Mouse (Mus musculus): ENCODE measurements around the gene Ksr2. TPM values are rescaled to one million over a fixed set of nuclear protein-coding genes. Genes with fewer than 3 reads are reported as not detected.
A peak's percentile ranks its signal among the peaks of the same experiment; 100 is the strongest.

The Ksr2 gene
- polyA plus RNA-seq, 1 experiment from 2014 or later = 11.3 TPM

DNA sequence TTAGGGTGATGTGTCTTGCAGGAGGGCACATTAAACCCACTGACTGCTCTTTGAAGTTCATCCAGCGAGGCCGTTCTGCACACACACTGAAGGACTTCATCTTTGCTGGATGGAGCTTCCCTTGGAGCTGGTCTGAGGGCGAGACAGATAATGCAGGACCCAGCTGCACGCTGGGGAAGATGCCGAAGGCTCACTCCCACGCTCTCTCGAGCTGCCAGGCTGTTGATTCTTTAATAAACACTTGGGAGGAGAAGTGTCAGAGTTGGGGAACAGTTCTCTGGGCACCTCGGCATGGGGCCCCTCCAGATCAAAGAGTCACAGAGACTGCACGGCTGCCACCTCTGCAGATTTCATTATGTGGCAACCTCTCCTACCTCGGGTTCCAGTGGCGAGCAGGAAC, 280.8 kb downstream of the Ksr2 start:
- no peak overlapping the region for H3K9ac ChIP-seq (replicated peaks; ENCODE audit: low read depth, low read length)
- no peak overlapping the region for H3K4me2 ChIP-seq (ENCODE audit: low read depth, low read length)
- H3K27me3 ChIP-seq (ENCODE audit: control insufficient read depth, insufficient read depth, low read length) = no peaks in the 10 kb centered on the region
- H3K27ac ChIP-seq (ENCODE audit: low read depth, low read length) = no peak overlapping the region
- no peaks in the 10 kb centered on the region for H3K36me3 ChIP-seq (ENCODE audit: control insufficient read depth, insufficient read depth, low read length)
- 65% methylated on average over 11 of the region's 11 CpGs for whole genome bisulfite sequencing
- peaks cover 2% of the 10 kb centered on the region; the same call in 1 of the 2 replicates for H3K4me1 ChIP-seq (ENCODE audit: control insufficient read depth, insufficient read depth, low read length)
- H3K4me3 ChIP-seq (ENCODE audit: low read depth, low read length) = no peak overlapping the region
- H3K9me3 ChIP-seq (ENCODE audit: control insufficient read depth, low read length) = no peaks in the 10 kb centered on the region
- no peak for ATAC-seq (ENCODE audit: low read depth)

DNA sequence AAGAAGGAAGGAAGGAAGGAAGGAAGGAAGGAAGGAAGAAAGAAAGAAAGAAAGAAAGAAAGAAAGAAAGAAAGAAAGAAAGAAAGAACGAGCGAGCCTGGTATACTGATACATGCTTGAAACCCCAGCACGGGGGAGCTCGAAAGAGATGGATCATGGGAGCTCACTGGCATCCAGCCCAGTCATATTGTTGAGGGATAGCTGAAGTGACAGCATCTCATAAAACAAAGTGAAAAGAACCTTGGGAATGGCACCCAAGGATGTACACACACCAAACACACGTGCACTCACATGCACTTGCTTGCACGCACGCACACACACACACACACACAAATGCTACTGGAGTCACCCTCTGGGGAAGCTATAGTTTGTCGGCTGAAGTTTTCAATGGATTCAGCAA, 282.6 kb downstream of the Ksr2 start:
- 85% methylated on average over 8 of the region's 8 CpGs for WGBS
- Histone ChIP-seq H3K9ac (replicated peaks; ENCODE audit: low read depth, low read length) (no peak overlapping the region), H3K27ac (ENCODE audit: low read depth, low read length) (no peak overlapping the region), H3K27me3 (ENCODE audit: control insufficient read depth, insufficient read depth, low read length) (no peaks in the 10 kb centered on the region), H3K9me3 (ENCODE audit: control insufficient read depth, low read length) (no peaks in the 10 kb centered on the region), H3K4me3 (ENCODE audit: low read depth, low read length) (no peak overlapping the region), H3K36me3 (ENCODE audit: control insufficient read depth, insufficient read depth, low read length) (no peaks in the 10 kb centered on the region), H3K4me1 (ENCODE audit: control insufficient read depth, insufficient read depth, low read length) (no peaks in the 10 kb centered on the region), H3K4me2 (ENCODE audit: low read depth, low read length) (no peak overlapping the region)
- no peak for ATAC-seq (ENCODE audit: low read depth)

DNA sequence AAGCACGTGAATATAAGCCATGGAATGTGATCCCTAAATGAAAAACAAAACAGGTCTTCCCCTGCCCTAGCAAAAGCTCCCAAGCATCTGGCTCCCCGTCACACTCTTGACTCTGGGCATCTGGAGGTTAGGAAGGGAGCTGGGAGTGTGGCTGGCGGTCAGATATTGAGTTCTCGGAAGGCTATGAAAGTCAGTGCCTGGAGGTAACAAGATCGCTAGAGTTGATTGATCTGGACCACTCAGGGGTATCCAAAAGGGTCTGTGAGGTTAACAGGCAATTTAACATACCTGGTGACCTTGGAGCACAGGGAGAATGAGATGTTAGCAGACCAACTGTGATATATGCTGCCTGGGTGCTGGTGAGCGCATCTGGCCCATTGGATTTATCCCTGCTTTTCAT, 283.8 kb downstream of the Ksr2 start:
- Histone ChIP-seq H3K36me3 (ENCODE audit: control insufficient read depth, insufficient read depth, low read length) (no peaks in the 10 kb centered on the region), H3K27ac (ENCODE audit: low read depth, low read length) (no peak overlapping the region), H3K9me3 (ENCODE audit: control insufficient read depth, low read length) (no peaks in the 10 kb centered on the region), H3K27me3 (ENCODE audit: control insufficient read depth, insufficient read depth, low read length) (no peaks in the 10 kb centered on the region), H3K4me1 (ENCODE audit: control insufficient read depth, insufficient read depth, low read length) (no peaks in the 10 kb centered on the region), H3K4me2 (ENCODE audit: low read depth, low read length) (no peak overlapping the region), H3K9ac (replicated peaks; ENCODE audit: low read depth, low read length) (no peak overlapping the region), H3K4me3 (ENCODE audit: low read depth, low read length) (no peak overlapping the region)
- WGBS = 72% methylated on average over 6 of the region's 6 CpGs
- ATAC-seq (ENCODE audit: low read depth) = no peak

DNA sequence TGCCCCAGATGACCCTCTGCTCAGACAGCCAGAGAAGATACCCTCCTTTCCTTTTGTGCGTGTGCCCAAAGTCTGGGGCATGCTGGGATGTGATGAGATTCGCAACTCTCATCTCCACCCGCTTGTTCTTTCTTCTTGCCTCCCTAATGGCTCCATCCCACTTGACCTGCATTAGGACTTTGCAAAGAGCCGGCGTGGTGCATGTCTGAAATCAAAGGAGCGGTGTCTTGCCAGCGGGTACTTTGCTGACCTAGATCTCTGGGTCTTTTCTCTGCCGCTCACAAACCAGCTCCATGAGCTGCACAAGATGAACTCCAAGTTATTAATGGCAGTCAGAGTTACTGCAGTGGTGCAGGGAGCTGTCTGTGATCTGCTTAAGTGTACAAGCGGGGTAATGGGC, 290.6 kb downstream of the Ksr2 start:
- no peak overlapping the region for H3K27ac ChIP-seq (ENCODE audit: low read depth, low read length)
- no peak overlapping the region for H3K4me2 ChIP-seq (ENCODE audit: low read depth, low read length)
- H3K27me3 ChIP-seq (ENCODE audit: control insufficient read depth, insufficient read depth, low read length) = no peaks in the 10 kb centered on the region
- peaks cover 6% of the 10 kb centered on the region; the same call in 1 of the 2 replicates for H3K4me1 ChIP-seq (ENCODE audit: control insufficient read depth, insufficient read depth, low read length)
- no peaks in the 10 kb centered on the region for H3K36me3 ChIP-seq (ENCODE audit: control insufficient read depth, insufficient read depth, low read length)
- no peak for ATAC-seq (ENCODE audit: low read depth)
- WGBS = 66% methylated on average over 9 of the region's 9 CpGs
- no peak overlapping the region for H3K9ac ChIP-seq (replicated peaks; ENCODE audit: low read depth, low read length)
- no peaks in the 10 kb centered on the region for H3K9me3 ChIP-seq (ENCODE audit: control insufficient read depth, low read length)
- H3K4me3 ChIP-seq (ENCODE audit: low read depth, low read length) = no peak overlapping the region

DNA sequence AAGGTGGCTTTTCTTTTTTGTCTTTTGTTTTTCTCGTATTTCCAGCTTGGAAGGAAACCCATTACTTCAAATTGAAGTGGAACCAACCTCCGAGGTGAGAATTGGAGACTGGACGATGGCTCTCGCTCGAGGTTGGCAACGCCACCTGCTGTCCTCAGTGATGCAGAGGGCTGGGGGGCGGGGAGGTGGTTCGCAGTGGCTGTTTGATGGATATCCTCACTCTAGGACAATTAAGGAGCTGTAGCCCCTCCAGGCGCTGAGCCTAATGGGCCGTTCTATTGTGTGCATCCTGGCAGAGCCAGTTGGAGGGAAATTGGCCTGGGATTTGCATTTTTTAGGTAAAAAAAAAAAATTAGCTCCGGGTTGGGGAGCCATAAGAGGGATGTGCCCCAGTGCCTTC, 292.8 kb downstream of the Ksr2 start:
- Histone ChIP-seq H3K36me3 (ENCODE audit: control insufficient read depth, insufficient read depth, low read length) (no peaks in the 10 kb centered on the region), H3K9ac (replicated peaks; ENCODE audit: low read depth, low read length) (no peak overlapping the region), H3K27ac (ENCODE audit: low read depth, low read length) (no peak overlapping the region), H3K4me2 (ENCODE audit: low read depth, low read length) (no peak overlapping the region), H3K9me3 (ENCODE audit: control insufficient read depth, low read length) (no peaks in the 10 kb centered on the region), H3K4me1 (ENCODE audit: control insufficient read depth, insufficient read depth, low read length) (peaks cover 7% of the 10 kb centered on the region; the same call in 1 of the 2 replicates), H3K4me3 (ENCODE audit: low read depth, low read length) (no peak overlapping the region), H3K27me3 (ENCODE audit: control insufficient read depth, insufficient read depth, low read length) (no peaks in the 10 kb centered on the region; the same call in 1 of the 2 replicates)
- WGBS = 4% methylated on average over 11 of the region's 11 CpGs
- ATAC-seq (ENCODE audit: low read depth) = peak; percentile 78; the same call in 1 of the 2 replicates

DNA sequence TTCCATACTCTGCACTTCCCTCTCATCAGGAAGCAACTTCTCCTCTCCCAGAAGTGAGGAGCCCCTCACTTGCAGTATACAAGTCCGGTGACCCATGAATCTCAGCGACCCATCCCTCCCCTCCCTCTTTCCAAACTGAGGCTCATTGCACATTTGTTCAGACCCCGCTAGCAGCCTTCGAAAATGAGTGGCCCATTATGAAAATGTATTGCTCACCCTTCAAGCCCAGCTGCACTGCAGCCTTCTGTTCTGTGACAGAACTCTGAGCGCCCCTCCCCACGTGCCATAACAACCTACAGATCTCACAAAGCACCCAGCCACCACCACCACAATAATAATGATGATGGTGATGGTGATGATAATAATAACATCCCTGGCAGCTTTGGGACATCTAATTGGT, 295.5 kb downstream of the Ksr2 start:
- no peaks in the 10 kb centered on the region; the same call in 1 of the 2 replicates for H3K27me3 ChIP-seq (ENCODE audit: control insufficient read depth, insufficient read depth, low read length)
- peaks cover 7% of the 10 kb centered on the region; the same call in 1 of the 2 replicates for H3K4me1 ChIP-seq (ENCODE audit: control insufficient read depth, insufficient read depth, low read length)
- no peaks in the 10 kb centered on the region for H3K36me3 ChIP-seq (ENCODE audit: control insufficient read depth, insufficient read depth, low read length)
- no peak overlapping the region for H3K9ac ChIP-seq (replicated peaks; ENCODE audit: low read depth, low read length)
- no peak overlapping the region for H3K4me3 ChIP-seq (ENCODE audit: low read depth, low read length)
- no peak for ATAC-seq (ENCODE audit: low read depth)
- 39% methylated on average over 6 of the region's 6 CpGs for WGBS
- H3K9me3 ChIP-seq (ENCODE audit: control insufficient read depth, low read length) = no peaks in the 10 kb centered on the region
- no peak overlapping the region for H3K27ac ChIP-seq (ENCODE audit: low read depth, low read length)
- no peak overlapping the region for H3K4me2 ChIP-seq (ENCODE audit: low read depth, low read length)

DNA sequence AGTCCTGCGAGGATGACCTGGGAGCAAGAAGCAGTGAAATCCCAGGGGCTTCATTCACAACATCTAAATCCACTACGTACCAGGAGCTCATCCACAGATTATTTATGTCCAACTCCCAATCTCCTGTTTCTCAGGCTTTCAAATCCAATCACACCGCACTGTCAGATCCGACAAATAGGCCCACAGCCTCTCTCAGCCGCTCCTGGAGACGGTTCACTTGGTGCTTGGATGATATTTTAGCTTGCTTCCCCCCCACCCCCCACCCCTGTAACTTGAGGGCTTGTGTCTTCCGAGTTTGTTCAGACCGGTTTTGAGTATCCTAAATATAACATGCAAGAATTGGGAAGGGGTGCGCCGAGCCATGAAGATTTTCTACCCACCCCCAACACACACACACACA, 297.8 kb downstream of the Ksr2 start:
- Histone ChIP-seq H3K4me2 (ENCODE audit: low read depth, low read length) (no peak overlapping the region), H3K9me3 (ENCODE audit: control insufficient read depth, low read length) (no peaks in the 10 kb centered on the region), H3K27ac (ENCODE audit: low read depth, low read length) (no peak overlapping the region), H3K9ac (replicated peaks; ENCODE audit: low read depth, low read length) (no peak overlapping the region), H3K36me3 (ENCODE audit: control insufficient read depth, insufficient read depth, low read length) (no peaks in the 10 kb centered on the region), H3K4me3 (ENCODE audit: low read depth, low read length) (no peak overlapping the region), H3K4me1 (ENCODE audit: control insufficient read depth, insufficient read depth, low read length) (peaks cover 7% of the 10 kb centered on the region; the same call in 1 of the 2 replicates), H3K27me3 (ENCODE audit: control insufficient read depth, insufficient read depth, low read length) (no peaks in the 10 kb centered on the region; the same call in 1 of the 2 replicates)
- no peak for ATAC-seq (ENCODE audit: low read depth)
- WGBS = 78% methylated on average over 10 of the region's 10 CpGs

DNA sequence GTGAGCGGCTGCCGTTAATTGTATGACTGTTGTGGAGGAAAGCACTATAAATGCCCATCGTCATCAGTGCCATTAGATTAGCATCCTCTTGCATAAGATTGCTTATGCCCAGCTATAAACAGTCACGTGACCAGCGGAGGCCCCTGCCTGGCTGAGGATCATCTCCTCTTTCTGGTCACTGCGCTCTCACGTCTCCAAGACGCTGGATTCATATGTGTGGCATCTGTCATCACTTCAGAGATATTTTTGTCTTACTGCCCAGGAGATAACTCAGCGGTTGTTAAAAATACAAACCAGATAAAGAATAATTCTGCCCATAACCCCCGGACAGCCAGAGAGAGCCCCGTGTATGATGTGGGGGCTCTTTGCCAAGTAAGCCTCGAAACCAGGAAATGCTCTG, 298.4 kb downstream of the Ksr2 start:
- WGBS = 68% methylated on average over 12 of the region's 12 CpGs
- Histone ChIP-seq H3K4me2 (ENCODE audit: low read depth, low read length) (no peak overlapping the region), H3K4me3 (ENCODE audit: low read depth, low read length) (no peak overlapping the region), H3K9ac (replicated peaks; ENCODE audit: low read depth, low read length) (no peak overlapping the region), H3K9me3 (ENCODE audit: control insufficient read depth, low read length) (no peaks in the 10 kb centered on the region), H3K27me3 (ENCODE audit: control insufficient read depth, insufficient read depth, low read length) (no peaks in the 10 kb centered on the region; the same call in 1 of the 2 replicates), H3K27ac (ENCODE audit: low read depth, low read length) (no peak overlapping the region), H3K36me3 (ENCODE audit: control insufficient read depth, insufficient read depth, low read length) (no peaks in the 10 kb centered on the region), H3K4me1 (ENCODE audit: control insufficient read depth, insufficient read depth, low read length) (peaks cover 7% of the 10 kb centered on the region; the same call in 1 of the 2 replicates)
- ATAC-seq (ENCODE audit: low read depth) = no peak

DNA sequence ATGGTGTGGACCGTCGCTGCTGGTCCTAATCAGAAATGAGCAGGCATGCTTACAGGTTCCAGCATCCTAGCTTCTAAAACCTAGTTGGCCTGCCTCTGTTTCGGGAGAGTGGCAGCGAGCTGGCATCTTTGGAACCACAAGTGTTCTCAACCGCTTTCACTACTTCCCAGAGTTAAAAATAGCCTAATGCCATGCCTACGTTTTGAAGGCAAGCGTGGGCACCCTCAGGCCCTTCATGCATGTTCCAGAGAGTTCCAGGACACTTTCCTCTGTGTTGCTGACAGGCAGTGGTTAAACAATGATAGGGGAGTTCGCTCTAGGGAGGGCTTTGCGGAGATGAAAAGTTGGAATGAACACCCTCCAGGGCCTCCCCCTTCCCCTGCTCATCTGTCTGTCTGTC, 303.3 kb downstream of the Ksr2 start:
- WGBS = 84% methylated on average over 9 of the region's 9 CpGs
- Histone ChIP-seq H3K9ac (replicated peaks; ENCODE audit: low read depth, low read length) (no peak overlapping the region), H3K27ac (ENCODE audit: low read depth, low read length) (no peak overlapping the region)

More for the DNA sequence above, 303.3 kb downstream of the Ksr2 start:
- Histone ChIP-seq H3K4me3 (ENCODE audit: low read depth, low read length) (no peak overlapping the region), H3K9me3 (ENCODE audit: control insufficient read depth, low read length) (no peaks in the 10 kb centered on the region), H3K4me2 (ENCODE audit: low read depth, low read length) (no peak overlapping the region), H3K36me3 (ENCODE audit: control insufficient read depth, insufficient read depth, low read length) (no peaks in the 10 kb centered on the region), H3K4me1 (ENCODE audit: control insufficient read depth, insufficient read depth, low read length) (no peaks in the 10 kb centered on the region), H3K27me3 (ENCODE audit: control insufficient read depth, insufficient read depth, low read length) (no peaks in the 10 kb centered on the region)
- ATAC-seq (ENCODE audit: low read depth) = no peak
